Mouse (Mus musculus) C2C12 (cell line): Measurements from ENCODE around the gene Ttc9b. TPM values are rescaled to one million over a fixed set of nuclear protein-coding genes. Genes with fewer than 3 reads are reported as not detected.

Experiments
- H3K27me3 ChIP-seq: one replicate; pipeline ENCODE4 v1.6.1; 2011; ENCODE audit not compliant: control insufficient read depth, insufficient read depth, insufficient read length
- H3K36me3 ChIP-seq: one replicate; pipeline ENCODE4 v1.6.1; 2011; ENCODE audit not compliant: control insufficient read depth, insufficient read depth
- H3K4me3 ChIP-seq: one replicate; pipeline ENCODE4 v1.5.1; 2011; ENCODE audit warnings: mild to moderate bottlenecking, control low read depth; ENCODE audit not compliant: poor library complexity, insufficient read depth, severe bottlenecking
- H3K79me2 ChIP-seq: one replicate; pipeline ENCODE4 v1.6.1; 2011; ENCODE audit not compliant: control insufficient read depth, insufficient read depth
- H3K79me3 ChIP-seq: one replicate; pipeline ENCODE4 v1.6.1; 2011; ENCODE audit warnings: low read depth, control low read depth
- H3ac ChIP-seq: one replicate; pipeline ENCODE3; 2011; ENCODE audit warnings: low read depth; ENCODE audit not compliant: control insufficient read depth, insufficient read length
- CEBPB ChIP-seq: IDR thresholded peaks from one replicate; pipeline ENCODE4 v1.6.1; 2011; ENCODE audit warnings: low read depth, mild to moderate bottlenecking, control low read depth, moderate library complexity
- CTCF ChIP-seq: IDR thresholded peaks from one replicate; pipeline ENCODE4 v1.5.1; 2011; ENCODE audit not compliant: control insufficient read depth, insufficient read depth, insufficient read length
- FOSL1 ChIP-seq: IDR thresholded peaks from one replicate; pipeline ENCODE4 v1.8.0; 2011; ENCODE audit warnings: mild to moderate bottlenecking, low read length; ENCODE audit not compliant: poor library complexity, insufficient read depth, severe bottlenecking
- MAX ChIP-seq: IDR thresholded peaks from one replicate; pipeline ENCODE4 v1.6.1; 2011; ENCODE audit warnings: mild to moderate bottlenecking, control low read depth
- MYOD1 ChIP-seq: IDR thresholded peaks from one replicate; pipeline ENCODE4 v1.6.1; 2011; ENCODE audit warnings: low read depth; ENCODE audit not compliant: control insufficient read depth, insufficient read length
- MYOG ChIP-seq: IDR thresholded peaks from one replicate; pipeline ENCODE4 v1.6.1; 2011; ENCODE audit not compliant: control insufficient read depth, insufficient read length; ENCODE audit errors: extremely low read depth
- USF1 ChIP-seq: IDR thresholded peaks from one replicate; pipeline ENCODE4 v1.6.1; 2011; ENCODE audit warnings: low read depth, mild to moderate bottlenecking, control low read depth, moderate library complexity
- polyA plus RNA-seq: library from polyadenylated mRNA; unstranded; fragments of >200 nt; fragmentation: generic; extraction: Trizol; gene quantifications from one replicate; pipeline ENCODE4 v1.2.1, GENCODE M21; 2012; ENCODE audit warnings: missing spikeins

Ttc9b gene
- polyA plus RNA-seq, 1 experiment = 0.11 TPM

GRCm38 (mm10) chr7:27696711-27697110 is 43.0 kb downstream of the Ttc9b start:
- Histone ChIP-seq H3ac (no peak overlapping the region), H3K4me3 (no peak overlapping the region), H3K36me3 (no peaks in the 10 kb centered on the region), H3K27me3 (no peaks in the 10 kb centered on the region), H3K79me3 (no peaks in the 10 kb centered on the region), H3K79me2 (no peaks in the 10 kb centered on the region)
- TF ChIP-seq MAX (no peak), CEBPB (no peak), MYOG (no peak), CTCF (no peak), USF1 (no peak), FOSL1 (no peak), MYOD1 (no peak)

Other genes with a start within 250 kb of the Ttc9b start
- gene Sptbn4, start 206.2 kb upstream of the Ttc9b start, polyA plus RNA-seq = 0.25 TPM
- 78.4 TPM for gene Blvrb, start 205.9 kb upstream of the Ttc9b start, polyA plus RNA-seq
- 12.5 TPM for gene Sertad3, start 180.1 kb upstream of the Ttc9b start, polyA plus RNA-seq
- 87.3 TPM for gene Sertad1, start 167.0 kb upstream of the Ttc9b start, polyA plus RNA-seq
- 5.3 TPM for gene Prx, start 154.6 kb upstream of the Ttc9b start, polyA plus RNA-seq
- 0.70 TPM for gene Hipk4, start 130.6 kb upstream of the Ttc9b start, polyA plus RNA-seq
- gene Pld3, start 100.7 kb upstream of the Ttc9b start, polyA plus RNA-seq = 60.5 TPM
- 26.9 TPM for gene 2310022A10Rik, start 100.7 kb upstream of the Ttc9b start, polyA plus RNA-seq
- 102 TPM for gene Akt2, start 62.4 kb upstream of the Ttc9b start, polyA plus RNA-seq
- gene Map3k10, start 20.7 kb downstream of the Ttc9b start, polyA plus RNA-seq = 31.4 TPM
- 0.75 TPM for gene Zfp607b, start 35.4 kb downstream of the Ttc9b start, polyA plus RNA-seq
- gene Zfp60, start 77.5 kb downstream of the Ttc9b start, polyA plus RNA-seq = 1.3 TPM
- gene Zfp626, start 153.3 kb downstream of the Ttc9b start, polyA plus RNA-seq = 1.2 TPM
- gene Zfp59, start 184.7 kb downstream of the Ttc9b start, polyA plus RNA-seq = 0.85 TPM
- gene Zfp607a, start 203.6 kb downstream of the Ttc9b start, polyA plus RNA-seq = 0.69 TPM